Mouse (Mus musculus): ENCODE results near the gene Med16. TPM values are rescaled to one million over a fixed set of nuclear protein-coding genes. Genes with fewer than 3 reads are reported as not detected.

Gene Med16
- 10 to 100 TPM; 33.8 to 45.6 TPM for total RNA-seq (2023)

DNA sequence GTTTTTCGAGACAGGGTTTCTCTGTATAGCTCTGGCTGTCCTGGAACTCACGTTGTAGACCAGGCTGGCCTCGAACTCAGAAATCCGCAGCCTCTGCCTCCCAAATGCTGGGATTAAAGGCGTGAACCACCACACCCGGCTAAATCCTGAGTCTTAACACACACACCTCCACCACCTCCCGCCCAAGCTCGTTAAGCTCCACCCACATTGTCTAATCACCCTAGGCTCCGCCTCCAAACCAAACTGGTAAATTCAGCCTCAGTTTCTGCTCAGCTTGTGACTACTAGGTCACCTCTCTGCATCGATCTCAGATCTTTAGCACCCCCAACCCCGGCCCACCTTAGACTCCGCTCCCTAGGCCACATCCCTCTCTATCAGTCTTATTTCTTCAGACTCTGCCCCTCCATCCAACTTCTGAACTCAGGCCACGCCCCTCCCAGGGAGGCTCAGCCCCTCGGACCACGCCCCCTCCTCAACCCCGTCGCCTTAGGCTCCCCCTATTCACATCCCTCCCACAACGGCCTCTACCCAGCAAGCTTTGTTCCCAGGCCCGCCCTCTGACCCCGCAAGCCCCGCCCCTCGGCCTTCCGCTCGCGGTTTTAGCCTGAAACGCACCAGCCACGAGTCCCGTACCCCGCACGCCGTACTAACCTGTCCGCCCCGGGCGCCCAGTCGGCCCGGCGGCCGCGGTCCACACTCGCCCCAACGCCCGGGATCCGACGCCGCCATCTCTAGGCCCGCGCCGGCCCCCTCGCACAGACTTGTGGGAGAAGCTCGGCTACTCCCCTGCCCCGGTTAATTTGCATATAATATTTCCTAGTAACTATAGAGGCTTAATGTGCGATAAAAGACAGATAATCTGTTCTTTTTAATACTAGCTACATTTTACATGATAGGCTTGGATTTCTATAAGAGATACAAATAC, at the start of gene Med16:
TSS of gene Med16 (minus strand) at position 757 of the 925 bp plus-strand sequence.

GRCm38 (mm10) chr10:79926491-79927323, 18.0 kb upstream of the Med16 start, which contains the start of gene Arid3a:
Gene Arid3a (plus strand): TSS chr10:79927043.

GRCm38 (mm10) chr10:79920958-79921535, 12.3 kb upstream of the Med16 start, which contains the start of gene R3hdm4:
Gene R3hdm4 (minus strand): TSS chr10:79921208.

GRCm38 (mm10) chr10:79916808-79917531, 8.2 kb upstream of the Med16 start, which contains the start of gene Kiss1r:
Gene Kiss1r (plus strand): TSS chr10:79916971.

GRCm38 (mm10) chr10:79910556-79910955, 1.8 kb upstream of the Med16 start, which contains the start of gene Gm26602:
Gene Gm26602 (plus strand): TSS chr10:79910856.

DNA sequence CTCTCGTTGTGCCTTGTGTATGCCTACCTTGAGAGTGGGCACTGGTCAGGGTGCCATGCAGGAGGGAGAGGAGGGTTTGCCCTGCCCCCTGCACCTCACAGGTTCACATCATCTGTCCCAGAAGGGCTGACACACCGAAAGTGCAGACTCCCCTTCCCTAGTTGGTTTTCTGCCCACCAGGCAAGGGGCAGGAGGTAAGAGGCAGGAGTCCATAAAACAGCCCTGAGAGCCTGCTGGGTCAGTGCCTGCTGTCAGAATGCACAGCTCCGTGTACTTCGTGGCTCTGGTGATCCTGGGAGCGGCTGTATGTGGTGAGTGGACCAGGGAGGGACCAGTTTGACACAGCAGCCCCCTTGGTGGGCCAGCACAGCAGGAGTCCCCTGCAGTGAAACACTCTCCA, 18.1 kb downstream of the Med16 start, which contains the start of gene Cfd:
TSS of gene Cfd (plus strand) at position 184 of the 400 bp plus-strand sequence.

DNA sequence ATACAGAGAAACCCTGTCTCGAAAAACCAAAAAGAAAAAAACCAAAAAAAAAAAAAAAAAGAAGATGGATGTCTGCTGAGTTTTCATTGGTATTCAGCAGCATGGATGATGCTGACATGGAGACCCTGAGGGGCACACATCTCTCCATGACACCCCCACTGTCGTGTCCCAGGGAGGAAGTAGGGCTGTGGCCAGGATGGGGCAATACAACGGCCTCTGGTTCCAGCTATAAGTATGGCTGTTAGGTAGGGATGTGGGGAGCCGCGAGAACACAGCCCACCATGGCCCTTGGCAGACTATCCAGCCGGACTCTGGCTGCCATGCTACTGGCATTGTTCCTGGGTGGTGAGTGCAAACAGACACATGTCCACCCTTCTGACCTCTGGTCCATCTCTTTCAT, 22.7 kb downstream of the Med16 start, which contains the start of gene Elane:
TSS of gene Elane (plus strand) at position 194 of the 400 bp plus-strand sequence.

GRCm38 (mm10) chr10:79874290-79874862, 34.3 kb downstream of the Med16 start, which contains the start of the genes Prtn3 and Plppr3:
Gene Prtn3 (plus strand): TSS chr10:79874476.
Gene Plppr3 (minus strand): TSS chr10:79874634.

DNA sequence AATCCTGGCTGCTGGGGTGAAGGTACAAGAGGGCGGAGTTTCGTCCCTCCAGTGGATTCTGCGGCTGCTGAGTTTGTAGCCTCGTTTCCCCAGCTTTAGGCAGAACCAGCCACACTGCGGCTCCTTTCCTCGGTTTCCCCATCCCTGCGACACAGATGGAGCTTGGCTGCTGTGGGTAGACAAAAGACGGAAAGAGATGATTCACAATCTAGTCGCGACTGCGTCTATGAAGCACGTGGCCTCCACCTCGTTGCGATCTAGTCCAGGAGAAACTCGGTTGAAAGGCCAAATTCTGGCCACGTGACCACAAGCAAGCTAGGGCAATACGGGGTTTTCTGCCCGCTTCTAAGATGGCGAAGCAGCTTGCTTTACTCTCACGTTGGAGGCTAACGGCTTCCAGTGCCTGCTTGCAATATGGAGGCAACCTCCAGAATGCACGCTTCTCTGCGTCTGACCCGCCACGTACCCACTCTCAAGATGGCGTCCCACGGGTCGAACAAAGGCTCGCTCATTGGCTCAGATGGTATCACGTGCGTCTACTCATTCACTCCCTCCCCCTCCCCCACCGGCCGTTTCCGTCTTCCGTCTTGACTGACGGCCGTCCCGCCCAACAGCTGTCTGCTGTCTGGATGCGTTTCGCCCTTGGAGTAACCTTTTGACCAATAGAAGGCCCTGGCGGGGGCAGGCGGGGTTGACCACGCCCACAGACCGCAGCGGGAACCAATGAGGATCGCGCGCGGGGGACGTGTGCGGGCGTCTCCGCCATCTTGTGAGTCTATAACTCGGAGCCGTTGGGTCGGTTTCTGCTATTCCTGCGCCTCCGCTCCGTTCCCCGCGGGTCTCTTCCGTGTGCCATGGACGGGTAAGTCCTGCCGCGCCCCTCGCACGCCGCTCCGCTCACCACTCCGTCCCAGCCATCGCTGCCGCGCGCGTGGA, 54.6 kb downstream of the Med16 start, which contains the start of gene Ptbp1:
TSS of gene Ptbp1 (plus strand) at position 568 of the 936 bp plus-strand sequence.

Other genes starting within 250 kb of the Med16 start
- not detected for gene Madcam1, start 244.4 kb downstream of the Med16 start, total RNA-seq (2023)
- 10 to 100 TPM; 29.6 to 35.8 TPM for gene Tpgs1, start 239.6 kb downstream of the Med16 start, total RNA-seq (2023)
- 10 to 100 TPM; 64.7 to 68.6 TPM for gene Cdc34, start 226.7 kb downstream of the Med16 start, total RNA-seq (2023)
- 1 to 10 TPM; 2.3 to 2.7 TPM for gene Gzmm, start 219.9 kb downstream of the Med16 start, total RNA-seq (2023)
- 100 to 1,000 TPM; 153 to 156 TPM for gene Bsg, start 204.4 kb downstream of the Med16 start, total RNA-seq (2023)
- under 1 TPM in 1 of 2 experiments, not detected in 1; 0.16 TPM for gene Hcn2, start 192.3 kb downstream of the Med16 start, total RNA-seq (2023)
- gene Polrmt, start 162.3 kb downstream of the Med16 start, total RNA-seq (2023), result 10 to 100 TPM; 29.0 to 32.2 TPM
- not detected for gene Fgf22, start 153.8 kb downstream of the Med16 start, total RNA-seq (2023)
- 10 to 100 TPM; 42.3 to 43.1 TPM for gene Rnf126, start 142.0 kb downstream of the Med16 start, total RNA-seq (2023)
- gene Fstl3, start 131.7 kb downstream of the Med16 start, total RNA-seq (2023), result 1 to 10 TPM; 1.2 to 2.2 TPM
- not detected for gene Prss57, start 118.0 kb downstream of the Med16 start, total RNA-seq (2023)
- 10 to 100 TPM; 70.2 to 73.6 TPM for gene Palm, start 115.4 kb downstream of the Med16 start, total RNA-seq (2023)
- gene Misp, start 87.9 kb downstream of the Med16 start, total RNA-seq (2023), result under 1 TPM in 1 of 2 experiments, not detected in 1; 0.49 TPM
- 100 to 1,000 TPM; 308 to 311 TPM for gene Ptbp1, start 54.5 kb downstream of the Med16 start, total RNA-seq (2023)
- gene Prtn3, start 34.4 kb downstream of the Med16 start, total RNA-seq (2023), result 10 to 100 TPM in 1 of 2 experiments, 1 to 10 TPM in 1; 4.9 to 13.3 TPM
- 1 to 10 TPM; 1.5 to 5.6 TPM for gene Plppr3, start 34.3 kb downstream of the Med16 start, total RNA-seq (2023)
- 1 to 10 TPM; 1.4 to 1.7 TPM for gene Elane, start 22.7 kb downstream of the Med16 start, total RNA-seq (2023)
- not detected for gene Cfd, start 18.1 kb downstream of the Med16 start, total RNA-seq (2023)
- not detected for gene Gm26602, start 1.9 kb upstream of the Med16 start, total RNA-seq (2023)
- gene Kiss1r, start 8.0 kb upstream of the Med16 start, total RNA-seq (2023), result 1 to 10 TPM; 1.1 to 1.5 TPM
- 100 to 1,000 TPM; 103 to 108 TPM for gene R3hdm4, start 12.3 kb upstream of the Med16 start, total RNA-seq (2023)
- gene Arid3a, start 18.1 kb upstream of the Med16 start, total RNA-seq (2023), result 10 to 100 TPM; 72.0 to 93.0 TPM
- 10 to 100 TPM; 14.9 to 15.3 TPM for gene Wdr18, start 51.2 kb upstream of the Med16 start, total RNA-seq (2023)
- not detected for gene Grin3b, start 61.8 kb upstream of the Med16 start, total RNA-seq (2023)
- 100 to 1,000 TPM; 159 to 170 TPM for gene Tmem259, start 75.4 kb upstream of the Med16 start, total RNA-seq (2023)
- 100 to 1,000 TPM; 264 to 285 TPM for gene Cnn2, start 79.7 kb upstream of the Med16 start, total RNA-seq (2023)
- gene Abca7, start 87.6 kb upstream of the Med16 start, total RNA-seq (2023), result 100 to 1,000 TPM; 123 to 126 TPM
- 100 to 1,000 TPM; 445 to 469 TPM for gene Arhgap45, start 107.7 kb upstream of the Med16 start, total RNA-seq (2023)
- 10 to 100 TPM; 70.3 to 88.5 TPM for gene Polr2e, start 130.9 kb upstream of the Med16 start, total RNA-seq (2023)
- gene Gpx4, start 138.2 kb upstream of the Med16 start, total RNA-seq (2023), result 100 to 1,000 TPM; 295 to 325 TPM
- 100 to 1,000 TPM; 221 to 224 TPM for gene Sbno2, start 196.6 kb upstream of the Med16 start, total RNA-seq (2023)
- gene Stk11, start 206.9 kb upstream of the Med16 start, total RNA-seq (2023), result 100 to 1,000 TPM; 122 to 129 TPM
- gene Atp5d, start 229.7 kb upstream of the Med16 start, total RNA-seq (2023), result 100 to 1,000 TPM; 165 to 182 TPM
- gene Cbarp, start 231.9 kb upstream of the Med16 start, total RNA-seq (2023), result 1 to 10 TPM; 3.7 to 4.5 TPM
- gene Midn, start 239.3 kb upstream of the Med16 start, total RNA-seq (2023), result 100 to 1,000 TPM; 150 to 162 TPM